Mouse (Mus musculus): ENCODE data around the gene Rpl18.

The Rpl18 gene

GRCm38 (mm10) chr7:45730727-45731431 lies 15.6 kb downstream of the Rpl18 start:
- no peak for DNase-seq (ENCODE audit: low read depth, low spot score)

- no peak for DNase-seq (ENCODE audit: low read depth, low spot score)
Measured at GRCm38 (mm10) chr7:45733477-45733876, 18.2 kb downstream of the Rpl18 start.

GRCm38 (mm10) chr7:45739162-45739763 lies 24.0 kb downstream of the Rpl18 start:
- DNase-seq (ENCODE audit: low read depth, low spot score), result peak; percentile 94

GRCm38 (mm10) chr7:45739820-45740219 lies 24.6 kb downstream of the Rpl18 start:
- no peak for DNase-seq (ENCODE audit: low read depth, low spot score)

- DNase-seq (ENCODE audit: low read depth, low spot score), result peak; percentile 59
Measured at GRCm38 (mm10) chr7:45741308-45741707, 26.1 kb downstream of the Rpl18 start.

GRCm38 (mm10) chr7:45741777-45742176 lies 26.5 kb downstream of the Rpl18 start:
- DNase-seq (ENCODE audit: low read depth, low spot score), result peak; percentile 89

- peak; percentile 95 for DNase-seq (ENCODE audit: low read depth, low spot score)
Measured at GRCm38 (mm10) chr7:45742338-45742737, 27.1 kb downstream of the Rpl18 start.

GRCm38 (mm10) chr7:45744387-45744786 lies 29.1 kb downstream of the Rpl18 start:
- peak; percentile 90 for DNase-seq (ENCODE audit: low read depth, low spot score)

- no peak for DNase-seq (ENCODE audit: low read depth, low spot score)
Measured at GRCm38 (mm10) chr7:45746518-45746917, 31.3 kb downstream of the Rpl18 start.

GRCm38 (mm10) chr7:45747450-45747849 lies 32.2 kb downstream of the Rpl18 start:
- DNase-seq (ENCODE audit: low read depth, low spot score), result no peak

- DNase-seq (ENCODE audit: low read depth, low spot score), result no peak
Measured at GRCm38 (mm10) chr7:45748110-45748509, 32.9 kb downstream of the Rpl18 start.

GRCm38 (mm10) chr7:45749401-45749800 lies 34.1 kb downstream of the Rpl18 start:
- DNase-seq (ENCODE audit: low read depth, low spot score), result peak; percentile 51

GRCm38 (mm10) chr7:45750162-45750561 lies 34.9 kb downstream of the Rpl18 start:
- no peak for DNase-seq (ENCODE audit: low read depth, low spot score)

- no peak for DNase-seq (ENCODE audit: low read depth, low spot score)
Measured at GRCm38 (mm10) chr7:45755703-45756102, 40.4 kb downstream of the Rpl18 start.

- DNase-seq (ENCODE audit: low read depth, low spot score), result no peak
Measured at GRCm38 (mm10) chr7:45759400-45759799, 44.1 kb downstream of the Rpl18 start.

- DNase-seq (ENCODE audit: low read depth, low spot score), result no peak
Measured at GRCm38 (mm10) chr7:45760151-45760550, 44.9 kb downstream of the Rpl18 start.

GRCm38 (mm10) chr7:45765995-45766394 lies 50.7 kb downstream of the Rpl18 start:
- DNase-seq (ENCODE audit: low read depth, low spot score), result no peak

GRCm38 (mm10) chr7:45766764-45767163 lies 51.5 kb downstream of the Rpl18 start:
- no peak for DNase-seq (ENCODE audit: low read depth, low spot score)

GRCm38 (mm10) chr7:45767500-45767899 lies 52.2 kb downstream of the Rpl18 start:
- DNase-seq (ENCODE audit: low read depth, low spot score), result no peak
